Mouse (Mus musculus) olfactory bulb, adult 2 months (tissue): ENCODE data around the gene Cox10.

Source experiments
- CTCF ChIP-seq: fragments of 200-500 bp; IDR thresholded peaks from 2 replicates; pipeline ENCODE4 v1.5.1; 2012; ENCODE audit warnings: low read depth, mild to moderate bottlenecking, low read length, moderate library complexity; ENCODE audit not compliant: insufficient read depth
- POLR2A ChIP-seq: fragments of 200-500 bp; IDR thresholded peaks from 2 replicates; pipeline ENCODE4 v1.6.1; 2012; ENCODE audit warnings: mild to moderate bottlenecking, low read depth, low read length, moderate library complexity; ENCODE audit not compliant: insufficient read depth

GRCm38 (mm10) chr11:64063130-64063529 lies 16.1 kb downstream of the Cox10 start:
- TF ChIP-seq CTCF (no peak), POLR2A (no peak)
